Mouse (Mus musculus): ENCODE data around the gene Tmtc3.
"Not testable (repeated sequence)": the region's sequence is repeated elsewhere in the genome, so short reads cannot be mapped to it uniquely, and the experiment has no call there.

Tmtc3 gene

GRCm38 (mm10) chr10:100487097-100487978, at the start of gene Tmtc3, which contains the start of gene Cep290:
Gene Tmtc3, minus strand, starts transcription at chr10:100487350.
Gene Cep290, plus strand, starts transcription at chr10:100487558.
- in situ Hi-C loops (cut with MboI) = loop anchor here (25.0 kb wide), 1 partner anchor 850 kb away; no protein-coding TSS in a partner anchor

- in situ Hi-C loops (cut with MboI) = no loop called here
These were observed 37.6 kb upstream of the Tmtc3 start for GRCm38 (mm10) chr10:100524499-100525390.

GRCm38 (mm10) chr10:100522330-100522729, 35.2 kb upstream of the Tmtc3 start:
- in situ Hi-C loops (cut with MboI) = no loop called here

- in situ Hi-C loops (cut with MboI) = no loop called here
These were observed 34.5 kb upstream of the Tmtc3 start for GRCm38 (mm10) chr10:100521617-100522016.

GRCm38 (mm10) chr10:100508170-100508569, 21.0 kb upstream of the Tmtc3 start:
- in situ Hi-C loops (cut with MboI) = no loop called here

- in situ Hi-C loops (cut with MboI) = loop anchor here (25.0 kb wide), 1 partner anchor 861 kb away; no protein-coding TSS in a partner anchor
These were observed 11.2 kb upstream of the Tmtc3 start for GRCm38 (mm10) chr10:100498309-100498708.

GRCm38 (mm10) chr10:100491916-100492315, 4.8 kb upstream of the Tmtc3 start:
- in situ Hi-C loops (cut with MboI) = loop anchor here (25.0 kb wide), 1 partner anchor 855 kb away; no protein-coding TSS in a partner anchor

GRCm38 (mm10) chr10:100486701-100487096, 451 bp downstream of the Tmtc3 start:
- in situ Hi-C loops (cut with MboI) = loop anchor here (25.0 kb wide), 1 partner anchor 849 kb away; no protein-coding TSS in a partner anchor

- in situ Hi-C loops (cut with MboI) = loop anchor here (25.0 kb wide), 1 partner anchor 842 kb away; no protein-coding TSS in a partner anchor
These were observed 7.6 kb downstream of the Tmtc3 start for GRCm38 (mm10) chr10:100479538-100479937.

- in situ Hi-C loops (cut with MboI) = loop anchor here (25.0 kb wide), 1 partner anchor 838 kb away; no protein-coding TSS in a partner anchor
These were observed 12.1 kb downstream of the Tmtc3 start for GRCm38 (mm10) chr10:100475040-100475439.

- in situ Hi-C loops (cut with MboI) = no loop called here
These were observed 26.6 kb downstream of the Tmtc3 start for GRCm38 (mm10) chr10:100460515-100460914.

- in situ Hi-C loops (cut with MboI) = no loop called here
These were observed 37.8 kb downstream of the Tmtc3 start for GRCm38 (mm10) chr10:100449394-100449793.

GRCm38 (mm10) chr10:100427592-100427991, 59.6 kb downstream of the Tmtc3 start:
- in situ Hi-C loops (cut with MboI) = no loop called here

- in situ Hi-C loops (cut with MboI) = no loop called here
These were observed 71.6 kb downstream of the Tmtc3 start for GRCm38 (mm10) chr10:100415566-100415965.

GRCm38 (mm10) chr10:100402301-100402700, 84.8 kb downstream of the Tmtc3 start:
- in situ Hi-C loops (cut with MboI) = not testable (repeated sequence)

Measured in mature B cell (primary cell).